Mouse (Mus musculus) heart, postnatal 0 days (tissue): ENCODE measurements around the gene Ccdc65.

ENCODE experiments used
- CTCF ChIP-seq: IDR thresholded peaks from 2 replicates; pipeline ENCODE4 v1.5.1; 2016; ENCODE audit warnings: antibody characterized with exemption, control low read depth, low read depth
- EP300 ChIP-seq: IDR thresholded peaks from 2 replicates; pipeline ENCODE4 v1.6.1; 2016; ENCODE audit warnings: antibody characterized with exemption, low read depth

GRCm38 (mm10) chr15:98747296-98747695, 39.3 kb downstream of the Ccdc65 start:
- TF ChIP-seq CTCF (no peak), EP300 (no peak)
